Mouse (Mus musculus): Measurements from ENCODE around the gene Zfp3.
"Not testable (repeated sequence)": the region's sequence is repeated elsewhere in the genome, so short reads cannot be mapped to it uniquely, and the experiment has no call there.

Zfp3 gene

GRCm38 (mm10) chr11:70760446-70760845, 3.6 kb upstream of the Zfp3 start:
- not testable (repeated sequence) for DNase-seq (ENCODE audit: low spot score)

GRCm38 (mm10) chr11:70762641-70763040, 1.4 kb upstream of the Zfp3 start:
- DNase-seq (ENCODE audit: low spot score): no peak

GRCm38 (mm10) chr11:70763582-70763935, 450 bp upstream of the Zfp3 start:
- DNase-seq (ENCODE audit: low spot score): no peak

- no peak for DNase-seq (ENCODE audit: low spot score)
Observed at GRCm38 (mm10) chr11:70765776-70766445, 1.9 kb downstream of the Zfp3 start.

- DNase-seq (ENCODE audit: low spot score): no peak
Observed at GRCm38 (mm10) chr11:70770804-70771203, 6.8 kb downstream of the Zfp3 start.

GRCm38 (mm10) chr11:70776830-70777571, 13.0 kb downstream of the Zfp3 start:
- no peak for DNase-seq (ENCODE audit: low spot score)

GRCm38 (mm10) chr11:70777634-70778033, 13.6 kb downstream of the Zfp3 start:
- DNase-seq (ENCODE audit: low spot score): no peak

GRCm38 (mm10) chr11:70778058-70778457, 14.0 kb downstream of the Zfp3 start:
- DNase-seq (ENCODE audit: low spot score): not testable (repeated sequence)

GRCm38 (mm10) chr11:70785908-70786307, 21.9 kb downstream of the Zfp3 start:
- no peak for DNase-seq (ENCODE audit: low spot score)

GRCm38 (mm10) chr11:70787052-70787451, 23.0 kb downstream of the Zfp3 start:
- DNase-seq (ENCODE audit: low spot score): no peak

GRCm38 (mm10) chr11:70788972-70789655, 25.1 kb downstream of the Zfp3 start:
- DNase-seq (ENCODE audit: low spot score): no peak

- no peak for DNase-seq (ENCODE audit: low spot score)
Observed at GRCm38 (mm10) chr11:70790426-70790825, 26.4 kb downstream of the Zfp3 start.

GRCm38 (mm10) chr11:70790874-70791551, 27.0 kb downstream of the Zfp3 start:
- DNase-seq (ENCODE audit: low spot score): no peak

- no peak for DNase-seq (ENCODE audit: low spot score)
Observed at GRCm38 (mm10) chr11:70791676-70792075, 27.7 kb downstream of the Zfp3 start.

- DNase-seq (ENCODE audit: low spot score): no peak
Observed at GRCm38 (mm10) chr11:70792409-70792808, 28.4 kb downstream of the Zfp3 start.

GRCm38 (mm10) chr11:70802208-70802864, 38.3 kb downstream of the Zfp3 start:
- DNase-seq (ENCODE audit: low spot score): no peak

GRCm38 (mm10) chr11:70802865-70803261, 38.9 kb downstream of the Zfp3 start:
- DNase-seq (ENCODE audit: low spot score): no peak

GRCm38 (mm10) chr11:70803711-70804200, 39.7 kb downstream of the Zfp3 start:
- DNase-seq (ENCODE audit: low spot score): no peak

GRCm38 (mm10) chr11:70804395-70804794, 40.4 kb downstream of the Zfp3 start:
- DNase-seq (ENCODE audit: low spot score): no peak

- DNase-seq (ENCODE audit: low spot score): no peak
Observed at GRCm38 (mm10) chr11:70805641-70806175, 41.7 kb downstream of the Zfp3 start.

- DNase-seq (ENCODE audit: low spot score): no peak
Observed at GRCm38 (mm10) chr11:70806697-70807096, 42.7 kb downstream of the Zfp3 start.

- DNase-seq (ENCODE audit: low spot score): no peak
Observed at GRCm38 (mm10) chr11:70807630-70808029, 43.6 kb downstream of the Zfp3 start.

Measured in layer of hippocampus, adult 9-10 months (tissue).